Mouse (Mus musculus): ENCODE measurements around the gene Atp6v0b. TPM values are rescaled to one million over a fixed set of nuclear protein-coding genes. Genes with fewer than 3 reads are reported as not detected.

The Atp6v0b gene
- total RNA-seq, 2 experiments from 2014 or later = 72.2 to 246 TPM

DNA sequence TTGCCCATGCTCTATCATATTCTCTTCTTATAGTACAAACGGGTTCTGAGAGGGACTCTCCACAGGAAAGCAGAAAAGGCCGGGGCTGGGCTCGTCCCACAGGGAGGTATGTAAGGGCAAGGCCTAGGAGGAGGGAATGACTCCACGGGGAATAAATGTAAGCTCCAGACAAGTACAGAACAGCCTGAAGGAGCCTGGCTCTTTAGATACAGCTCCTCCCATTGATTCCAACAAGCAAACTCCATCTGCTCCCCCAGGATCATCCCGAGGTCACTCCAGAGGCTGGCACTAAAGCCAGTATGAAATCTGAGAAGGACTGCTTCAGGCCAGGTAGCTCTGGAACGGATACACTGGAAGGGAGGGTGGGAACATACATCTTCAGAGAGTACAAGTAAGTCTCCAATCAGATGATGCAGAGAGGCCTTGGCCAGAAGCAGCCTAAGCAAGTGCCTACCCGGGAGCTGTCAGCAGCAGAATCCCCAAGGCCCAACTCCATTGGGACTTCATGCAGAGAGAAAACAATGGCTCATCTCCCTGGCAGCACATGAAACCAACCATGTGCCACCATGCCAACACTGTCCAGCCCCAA lies 25.6 kb upstream of the Atp6v0b start:
- no peak for ATAC-seq (replicated peaks; ENCODE audit: low FRiP score, poor library complexity, severe bottlenecking)

DNA sequence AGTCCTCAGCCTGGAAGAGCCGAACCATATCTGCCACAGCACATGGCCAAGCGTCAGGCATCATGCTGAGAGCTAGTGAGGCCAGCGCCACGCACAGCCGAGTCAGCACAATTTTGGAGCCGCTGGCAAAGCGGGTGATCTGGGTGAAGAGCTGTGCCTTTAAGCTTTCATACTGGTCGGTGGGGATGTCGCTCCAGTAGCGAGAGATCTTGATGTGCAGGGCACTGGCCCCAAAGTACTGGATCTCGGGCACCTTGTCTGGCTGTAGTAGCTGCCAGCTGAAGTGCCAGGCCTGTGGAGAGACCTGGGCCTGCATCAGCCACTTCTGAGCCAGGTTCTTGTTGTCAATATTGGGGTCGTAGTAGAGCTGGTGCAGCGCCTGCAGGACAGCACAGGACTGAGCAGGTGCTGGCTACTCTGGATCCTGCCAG lies 25.0 kb upstream of the Atp6v0b start:
- ATAC-seq (replicated peaks; ENCODE audit: low FRiP score, poor library complexity, severe bottlenecking) = no peak

DNA sequence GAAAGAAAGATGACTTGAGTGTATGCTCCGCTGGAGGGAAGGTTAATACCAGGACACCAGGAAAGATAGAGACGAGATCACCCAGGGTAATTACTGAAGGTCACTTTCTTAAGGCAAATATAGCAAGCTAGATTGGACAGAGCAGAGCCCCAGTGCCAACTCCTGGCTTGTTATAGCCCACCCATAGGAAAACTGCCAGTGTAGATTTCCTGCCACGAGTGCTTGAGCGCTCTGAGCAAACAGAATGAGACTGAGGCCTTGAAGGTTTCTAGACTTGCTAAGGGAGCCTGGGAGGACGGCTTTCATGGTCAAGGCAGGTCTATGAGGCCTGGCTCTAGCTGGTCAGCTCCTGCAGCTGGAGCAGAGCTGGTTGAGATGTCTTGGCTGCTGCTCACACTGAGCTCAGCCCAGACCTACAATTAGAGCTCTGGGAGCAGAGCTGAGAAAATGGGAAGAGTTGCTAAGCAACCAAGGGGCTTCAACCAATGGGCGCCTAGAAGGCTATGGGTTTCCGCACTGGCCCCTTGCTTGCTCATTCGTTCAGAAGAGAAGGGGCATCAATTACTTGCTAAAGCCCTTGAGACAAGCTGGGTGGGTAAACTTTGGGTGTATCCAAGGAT lies 21.8 kb upstream of the Atp6v0b start:
- ATAC-seq (replicated peaks; ENCODE audit: low FRiP score, poor library complexity, severe bottlenecking) = no peak

DNA sequence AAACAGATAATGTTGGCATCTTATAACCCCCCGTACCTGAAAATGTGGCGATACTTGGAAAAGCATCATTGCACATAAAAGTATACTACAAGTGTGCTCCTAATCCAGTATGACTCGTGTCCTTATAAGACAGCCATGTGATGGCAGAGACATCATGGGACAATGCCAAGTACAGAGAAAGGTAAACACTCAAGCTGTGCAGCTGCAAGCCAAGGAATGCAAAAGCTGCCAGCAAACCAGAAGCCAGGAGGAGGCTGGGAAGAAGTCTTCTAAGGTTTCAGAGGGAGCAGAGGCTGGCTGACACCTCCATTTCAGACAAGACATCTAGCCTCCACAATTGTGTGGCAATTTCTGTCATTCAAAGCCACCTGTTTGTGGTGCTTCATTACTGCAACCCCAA lies 19.1 kb upstream of the Atp6v0b start:
- ATAC-seq (replicated peaks; ENCODE audit: low FRiP score, poor library complexity, severe bottlenecking) = no peak

DNA sequence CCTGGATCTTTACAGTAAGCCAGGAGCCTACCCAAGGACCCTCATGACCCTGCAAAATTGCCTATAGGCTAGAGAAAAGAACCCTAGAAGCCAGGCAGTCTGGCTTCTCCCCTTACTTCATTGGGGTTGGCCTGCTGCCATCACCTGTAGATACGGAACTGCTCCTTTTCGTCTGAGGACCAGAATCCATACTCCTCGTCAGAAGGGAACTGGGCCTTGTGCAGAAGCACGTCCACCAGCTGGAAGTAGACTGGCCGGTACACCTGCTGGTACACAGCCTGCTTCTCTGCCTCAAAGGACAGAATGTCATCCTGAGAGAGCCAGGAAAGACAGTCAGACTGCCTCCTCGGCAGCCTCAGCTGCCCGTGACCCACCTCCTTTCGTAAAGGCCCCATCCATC lies 17.6 kb upstream of the Atp6v0b start:
- no peak for ATAC-seq (replicated peaks; ENCODE audit: low FRiP score, poor library complexity, severe bottlenecking)

DNA sequence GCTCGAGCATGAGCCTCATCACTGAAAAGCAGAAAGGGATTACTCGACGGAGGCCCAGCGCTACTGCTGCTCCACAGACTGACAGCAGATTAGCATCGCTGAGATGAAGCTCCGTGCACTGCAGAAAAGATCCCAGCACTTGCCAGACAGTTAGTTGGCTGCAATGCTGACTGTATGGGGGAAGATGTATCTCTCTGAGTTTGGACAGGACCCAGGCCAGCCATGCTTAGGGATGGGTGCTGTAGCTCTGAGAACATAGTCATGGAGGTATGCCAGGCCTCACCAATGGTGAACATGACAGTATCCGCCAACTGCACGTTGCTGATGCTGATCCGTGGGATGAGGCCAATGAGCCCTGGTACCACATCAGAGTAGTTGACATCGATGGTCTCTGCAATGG lies 17.0 kb upstream of the Atp6v0b start:
- ATAC-seq (replicated peaks; ENCODE audit: low FRiP score, poor library complexity, severe bottlenecking) = no peak; the same call in 1 of the 2 replicates

DNA sequence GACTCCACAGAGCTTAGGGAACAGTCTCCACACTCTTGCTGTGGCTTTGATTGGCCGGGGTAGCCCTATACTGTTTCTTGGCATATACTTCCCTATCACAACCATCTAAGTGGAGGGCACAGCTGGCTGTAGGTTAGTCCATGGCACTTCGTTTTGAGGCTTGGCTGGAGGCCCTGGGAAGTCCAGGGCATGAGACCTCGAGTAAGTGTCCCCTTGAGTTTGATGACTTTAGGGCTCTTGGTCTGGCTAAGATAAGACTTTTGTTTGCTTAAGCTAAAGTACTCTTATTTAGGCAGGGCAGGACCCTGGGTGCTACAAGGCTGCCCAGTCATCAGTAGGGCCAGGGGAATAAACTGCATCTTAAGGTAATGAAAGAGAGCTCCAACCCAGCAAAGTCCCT lies 11.0 kb upstream of the Atp6v0b start:
- no peak for ATAC-seq (replicated peaks; ENCODE audit: low FRiP score, poor library complexity, severe bottlenecking)

DNA sequence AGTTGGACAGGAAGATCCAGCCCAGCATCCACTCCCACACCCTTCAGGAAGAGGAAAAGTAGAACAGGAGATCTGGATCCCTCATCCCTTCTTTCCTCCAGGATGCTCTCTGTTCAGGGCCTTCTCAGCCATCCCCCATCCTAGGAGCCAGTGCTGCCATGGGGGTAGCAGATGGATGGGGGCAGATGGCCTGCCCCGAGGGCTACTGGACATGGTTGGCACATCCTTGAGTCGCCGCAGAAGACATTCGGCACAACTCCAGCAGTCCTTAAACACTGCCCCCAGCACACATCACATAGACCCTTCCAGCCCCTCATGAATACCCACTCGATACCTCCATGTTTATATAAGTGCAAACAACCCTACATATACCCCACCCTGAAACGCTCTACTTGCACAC lies 8.9 kb upstream of the Atp6v0b start:
- no peak for ATAC-seq (replicated peaks; ENCODE audit: low FRiP score, poor library complexity, severe bottlenecking)

DNA sequence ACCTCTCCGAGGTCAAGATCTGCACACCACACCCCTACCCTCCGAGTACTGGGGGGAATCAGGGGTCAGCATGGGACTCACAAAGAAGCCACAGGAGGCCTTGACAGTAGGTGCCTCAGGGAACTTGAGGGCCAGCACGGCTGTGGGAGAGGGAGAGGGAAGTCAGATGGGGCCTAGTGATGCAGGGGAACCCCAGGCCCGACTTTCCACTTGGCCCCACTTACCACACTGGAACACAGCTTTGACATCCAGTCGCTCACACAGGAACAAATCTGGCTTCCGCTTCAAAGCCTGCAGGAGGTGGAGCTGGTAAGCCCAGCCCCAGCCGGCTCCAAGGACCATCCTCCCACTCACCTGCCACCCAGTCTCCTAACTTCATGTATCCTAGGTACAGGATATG lies 8.2 kb upstream of the Atp6v0b start:
- ATAC-seq (replicated peaks; ENCODE audit: low FRiP score, poor library complexity, severe bottlenecking) = no peak

DNA sequence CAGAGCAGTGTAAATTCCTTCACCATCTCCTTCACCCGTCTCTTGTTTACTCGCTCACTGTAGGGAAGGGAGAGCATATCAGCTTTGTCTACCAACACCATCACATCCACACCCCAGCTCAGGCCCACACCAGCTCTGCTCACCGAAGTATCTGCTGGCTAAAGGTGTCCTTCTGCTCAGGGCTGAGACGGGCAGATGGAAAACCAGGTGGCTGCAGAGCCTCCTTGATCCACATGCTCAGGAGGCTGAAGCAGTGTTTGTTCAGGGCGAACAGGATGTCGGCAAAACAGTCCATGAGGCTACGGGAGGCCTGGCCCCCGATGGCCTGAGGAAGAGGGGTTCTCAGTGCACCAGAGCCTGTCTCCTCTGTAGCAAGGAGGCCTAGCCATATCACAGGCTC lies 7.5 kb upstream of the Atp6v0b start:
- ATAC-seq (replicated peaks; ENCODE audit: low FRiP score, poor library complexity, severe bottlenecking) = no peak

DNA sequence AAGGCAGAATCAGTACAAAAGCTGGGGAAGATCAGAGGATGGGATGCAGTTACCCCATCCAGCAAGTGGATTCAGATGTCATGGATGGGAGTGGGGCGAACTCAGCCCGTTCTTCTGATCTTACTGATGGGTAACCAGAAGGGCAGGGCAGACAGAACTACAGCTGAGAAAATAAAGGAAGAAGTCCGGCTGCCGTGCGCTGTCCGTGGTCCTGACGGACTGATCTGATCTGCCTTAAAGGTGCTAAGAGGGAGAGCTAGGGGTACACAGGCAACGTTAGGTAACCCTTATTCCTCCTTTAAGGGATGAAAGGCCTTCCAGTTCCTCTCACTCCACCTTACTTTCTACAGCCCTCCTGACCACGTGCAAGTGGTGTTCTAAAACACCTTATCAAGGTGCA lies 6.2 kb upstream of the Atp6v0b start:
- ATAC-seq (replicated peaks; ENCODE audit: low FRiP score, poor library complexity, severe bottlenecking) = no peak

DNA sequence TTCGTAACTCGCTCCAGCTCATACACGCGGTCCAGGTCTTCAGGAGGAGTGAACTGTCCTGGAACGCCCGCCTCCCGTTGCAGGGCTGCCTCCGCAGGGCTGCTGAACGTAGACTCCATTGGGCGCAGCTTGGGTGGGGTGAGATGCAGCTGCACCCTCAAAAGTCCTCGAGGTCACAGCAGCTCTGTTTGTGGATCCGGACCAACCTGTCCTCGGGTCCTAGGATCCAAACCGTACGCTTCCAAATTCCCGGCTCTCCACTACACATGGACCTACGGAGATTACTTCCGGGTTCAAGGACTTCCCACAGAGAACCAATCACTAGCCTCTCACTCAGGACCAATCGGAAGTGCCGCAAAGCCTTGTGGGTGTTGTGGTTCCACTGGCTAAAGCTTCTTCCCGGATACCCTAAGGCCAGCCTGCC lies 4.6 kb upstream of the Atp6v0b start, which contains the start of gene Dph2:
Gene Dph2, minus strand, starts transcription at position 295 of the 424 bp plus-strand sequence.
- ATAC-seq (replicated peaks; ENCODE audit: low FRiP score, poor library complexity, severe bottlenecking) = peak; percentile 84

DNA sequence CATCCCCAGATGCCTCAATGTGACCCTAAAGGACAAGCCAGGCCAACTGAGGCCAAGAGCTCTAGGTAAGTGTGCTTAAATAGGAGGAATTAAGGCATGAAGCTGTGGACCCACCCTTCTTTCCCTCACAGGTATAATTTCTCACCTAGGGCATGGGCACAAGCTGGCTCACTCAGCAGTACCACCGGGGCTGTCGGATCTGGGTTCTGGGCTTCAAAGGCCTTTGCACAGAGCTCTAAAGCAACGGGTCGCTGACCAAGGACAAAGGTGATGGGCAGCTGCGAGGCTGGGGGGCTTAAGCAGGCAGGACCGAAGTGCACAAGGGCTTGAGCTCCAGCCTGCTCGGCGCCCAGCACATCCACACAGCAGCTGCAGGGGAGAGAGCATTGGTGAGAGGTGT lies 3.6 kb upstream of the Atp6v0b start:
- ATAC-seq (replicated peaks; ENCODE audit: low FRiP score, poor library complexity, severe bottlenecking) = no peak

DNA sequence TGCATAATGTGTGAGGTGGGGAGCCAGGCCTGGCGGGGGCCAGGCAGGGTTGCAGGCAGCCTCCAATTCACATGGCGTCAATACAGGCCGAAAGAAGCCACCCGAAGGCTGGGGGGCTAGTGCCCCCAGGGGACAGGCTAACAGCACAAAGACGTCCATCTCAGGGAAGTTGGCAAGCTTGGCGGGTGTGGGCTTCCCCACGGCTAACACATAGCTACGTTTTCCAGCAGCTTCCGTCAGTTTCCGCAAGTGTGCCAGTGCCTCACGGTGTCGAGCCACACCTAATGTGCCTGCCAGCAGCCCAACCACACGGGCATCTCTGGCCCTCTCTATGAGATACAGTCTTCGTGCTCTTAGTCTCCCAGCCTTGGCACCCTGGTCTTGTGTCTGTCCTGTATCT lies 2.9 kb upstream of the Atp6v0b start:
- no peak for ATAC-seq (replicated peaks; ENCODE audit: low FRiP score, poor library complexity, severe bottlenecking)

DNA sequence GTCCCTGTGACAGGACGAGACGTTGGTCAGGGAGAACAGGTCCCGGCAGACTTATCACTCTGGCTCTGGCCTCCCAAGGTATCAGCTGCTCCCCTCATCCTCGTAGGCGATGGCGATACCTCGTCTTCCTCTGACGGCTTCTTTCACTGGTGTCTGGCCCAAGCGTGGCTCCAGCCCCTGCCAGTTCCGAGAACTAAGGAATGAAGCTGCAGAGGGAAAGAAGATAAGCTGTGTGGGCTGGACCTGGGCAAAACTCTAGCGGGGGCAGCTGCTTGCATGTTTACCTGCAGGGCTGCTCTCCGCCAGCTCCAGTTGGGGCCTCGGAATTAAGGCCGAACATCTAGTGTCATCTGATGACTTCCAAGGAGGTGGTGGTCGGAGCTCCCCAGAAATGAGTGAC lies 2.3 kb upstream of the Atp6v0b start:
- ATAC-seq (replicated peaks; ENCODE audit: low FRiP score, poor library complexity, severe bottlenecking) = no peak

DNA sequence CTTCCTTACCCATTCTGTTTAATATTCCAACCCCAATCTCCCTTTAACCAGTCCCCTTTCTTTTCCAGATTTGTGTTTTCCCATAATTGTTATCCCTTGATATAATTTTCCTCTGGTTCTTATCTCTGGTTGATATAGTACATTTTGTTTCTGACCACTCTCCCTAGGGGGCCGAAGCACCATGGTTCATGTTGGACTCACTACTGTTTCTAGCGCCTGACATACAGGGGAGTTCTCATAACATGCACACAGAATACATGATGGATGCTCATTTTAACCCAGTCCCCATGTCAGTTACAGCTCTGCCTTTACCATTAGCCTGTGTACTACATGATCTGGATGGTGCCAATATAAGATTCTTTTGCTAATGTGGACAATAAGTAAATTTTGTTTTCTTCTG lies 787 bp upstream of the Atp6v0b start:
- ATAC-seq (replicated peaks; ENCODE audit: low FRiP score, poor library complexity, severe bottlenecking) = no peak

DNA sequence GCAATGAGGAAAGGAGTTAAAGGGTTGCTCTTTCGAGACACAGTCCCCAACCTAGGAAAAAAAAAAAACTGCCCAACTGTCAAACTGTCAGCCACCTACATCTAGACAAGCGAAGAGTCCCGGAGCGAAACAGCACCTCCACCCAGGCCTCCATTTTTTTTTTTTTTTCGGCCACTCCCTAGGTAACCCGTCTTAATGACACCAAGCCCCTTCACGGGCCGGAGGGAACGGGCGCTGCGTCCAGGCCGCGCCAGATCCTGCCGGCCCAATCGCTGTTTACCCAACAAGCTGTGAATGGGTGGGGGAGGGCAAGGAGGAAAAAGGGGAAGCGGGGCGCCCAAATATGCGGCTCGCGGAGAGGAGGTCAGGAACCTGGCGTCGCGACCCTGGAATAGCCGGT lies 489 bp downstream of the Atp6v0b start:
- ATAC-seq (replicated peaks; ENCODE audit: low FRiP score, poor library complexity, severe bottlenecking) = peak; percentile 43

DNA sequence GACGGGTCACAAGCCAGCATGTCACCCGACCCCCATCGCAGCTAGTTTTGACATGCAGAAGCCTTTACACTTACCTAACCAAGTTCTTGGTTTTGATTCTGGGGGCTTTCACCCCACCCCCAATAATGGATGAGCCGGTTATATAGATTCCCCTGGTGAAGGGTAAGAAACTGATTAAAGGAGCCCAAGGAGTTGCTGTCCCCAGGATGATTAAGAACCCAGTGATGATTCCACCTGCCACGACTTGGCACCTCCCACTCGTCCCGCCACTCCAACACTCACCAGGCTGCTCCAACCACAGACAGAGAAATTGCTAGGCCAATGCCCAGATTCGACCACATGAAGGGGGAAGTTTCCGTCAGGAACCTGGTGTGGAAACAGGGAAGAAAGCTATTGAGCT lies 1.1 kb downstream of the Atp6v0b start:
- no peak for ATAC-seq (replicated peaks; ENCODE audit: low FRiP score, poor library complexity, severe bottlenecking)

DNA sequence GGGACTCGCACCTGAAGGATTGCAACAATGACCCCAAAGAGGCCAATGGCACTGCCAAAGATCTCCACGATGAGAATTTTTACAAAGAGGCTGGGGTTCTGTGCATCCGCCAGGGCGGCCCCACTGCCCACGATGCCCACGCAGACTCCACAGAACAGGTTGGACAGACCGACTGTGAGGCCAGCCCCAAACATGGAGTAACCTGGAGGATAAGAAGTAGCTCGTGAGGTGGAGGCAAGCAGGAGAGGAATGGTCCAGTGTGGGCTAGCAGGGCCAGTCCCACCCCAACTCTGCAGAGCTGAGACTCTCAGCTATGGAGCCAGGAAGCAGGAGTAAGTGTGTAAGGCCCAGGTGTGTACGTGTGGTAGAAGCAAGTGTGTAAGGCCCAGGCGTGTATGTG lies 2.0 kb downstream of the Atp6v0b start:
- ATAC-seq (replicated peaks; ENCODE audit: low FRiP score, poor library complexity, severe bottlenecking) = no peak

DNA sequence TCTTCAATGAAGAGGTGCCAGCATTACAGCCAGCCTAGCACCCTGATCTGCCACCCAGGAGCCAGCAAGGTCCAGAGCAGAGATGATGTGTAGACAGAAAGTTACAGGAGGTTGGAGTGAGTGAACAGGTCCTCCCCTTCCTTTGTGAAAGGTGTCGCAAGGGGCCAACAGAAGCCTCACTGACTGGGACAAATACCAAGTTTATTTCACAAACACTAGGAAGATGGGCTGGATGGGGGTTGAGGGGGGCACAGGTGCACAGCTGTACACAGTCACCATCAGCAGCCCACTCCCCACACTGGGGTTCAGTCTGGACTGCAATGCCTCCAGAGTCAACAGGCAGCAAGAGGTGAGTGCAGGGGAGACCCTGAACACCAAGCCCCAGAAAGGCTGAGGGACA lies 3.0 kb downstream of the Atp6v0b start:
- ATAC-seq (replicated peaks; ENCODE audit: low FRiP score, poor library complexity, severe bottlenecking) = no peak

DNA sequence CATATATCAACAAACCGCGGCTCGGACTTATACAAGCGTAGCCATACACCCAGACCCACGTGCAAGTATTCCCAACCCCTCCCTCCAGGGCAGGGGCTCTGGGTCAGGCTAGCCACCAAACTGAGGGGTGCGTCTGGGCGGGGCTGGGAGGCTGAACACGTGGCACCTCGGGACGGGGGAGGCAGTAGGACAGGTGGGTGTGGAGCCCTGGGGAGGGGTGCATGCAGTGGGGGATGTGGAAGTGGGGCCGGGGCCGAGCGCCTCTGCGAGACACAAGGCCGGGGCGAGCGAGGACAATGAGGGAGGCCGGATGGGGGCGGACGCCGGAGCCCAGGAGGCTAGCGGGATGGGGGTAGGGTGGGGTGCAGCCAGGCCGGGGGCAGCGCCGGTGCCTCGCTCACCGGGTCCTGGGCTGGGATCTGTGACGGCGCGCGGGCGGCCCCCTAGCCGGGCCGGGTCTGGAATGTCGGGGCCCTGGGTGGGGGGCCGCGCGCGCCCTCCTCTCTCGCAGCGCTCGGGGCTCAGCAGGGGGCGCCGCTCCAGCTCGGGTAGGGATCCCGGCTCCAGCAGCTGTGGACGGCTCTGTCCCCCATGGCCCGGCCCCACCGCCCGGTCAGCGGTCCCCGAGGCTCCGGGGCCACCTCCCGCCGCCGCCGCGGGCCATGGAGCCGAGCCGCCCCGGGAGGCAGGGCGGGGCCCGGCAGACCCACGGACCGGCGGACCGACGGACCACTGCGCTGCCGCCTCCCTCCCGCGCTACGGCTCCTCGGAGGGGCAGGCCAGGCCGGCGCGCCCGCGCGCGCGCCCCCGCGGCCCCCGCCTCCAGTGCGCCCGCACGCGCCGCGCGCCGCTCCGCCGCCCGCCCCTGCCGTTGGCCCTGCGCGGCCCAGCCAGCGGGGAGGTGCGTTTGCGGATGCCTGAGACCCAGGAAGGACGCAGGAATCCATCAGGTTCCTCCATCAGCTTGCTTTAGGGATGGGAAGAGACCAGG lies 4.1 kb downstream of the Atp6v0b start, which contains the start of gene B4galt2:
Gene B4galt2, minus strand, starts transcription at position 787 of the 991 bp plus-strand sequence.
- ATAC-seq (replicated peaks; ENCODE audit: low FRiP score, poor library complexity, severe bottlenecking) = no peak
